Mouse (Mus musculus): ENCODE results near the gene 1810049J17Rik. TPM values are rescaled to one million over a fixed set of nuclear protein-coding genes. Genes with fewer than 3 reads are reported as not detected.

1810049J17Rik gene
- polyA plus RNA-seq, 1 experiment from 2014 or later, result 0.99 TPM

GRCm38 (mm10) chr15:12337030-12337778 is 15.5 kb upstream of the 1810049J17Rik start:
- H3K4me2 ChIP-seq (ENCODE audit: low read depth, low read length), result no peak overlapping the region
- no peaks in the 10 kb centered on the region for H3K4me1 ChIP-seq (ENCODE audit: control insufficient read depth, insufficient read depth, low read length)
- H3K36me3 ChIP-seq (ENCODE audit: control insufficient read depth, insufficient read depth, low read length), result no peaks in the 10 kb centered on the region
- H3K27me3 ChIP-seq (ENCODE audit: control insufficient read depth, insufficient read depth, low read length), result no peaks in the 10 kb centered on the region
- no peaks in the 10 kb centered on the region for H3K9me3 ChIP-seq (ENCODE audit: control insufficient read depth, low read length)
- no peak overlapping the region for H3K4me3 ChIP-seq (ENCODE audit: low read depth, low read length)
- 93% methylated on average over 4 of the region's 4 CpGs for WGBS
- ATAC-seq (ENCODE audit: low read depth), result no peak
- H3K9ac ChIP-seq (replicated peaks; ENCODE audit: low read depth, low read length), result no peak overlapping the region
- H3K27ac ChIP-seq (ENCODE audit: low read depth, low read length), result no peak overlapping the region

- no peak for ATAC-seq (ENCODE audit: low read depth)
- Histone ChIP-seq H3K27ac (ENCODE audit: low read depth, low read length) (no peak overlapping the region), H3K27me3 (ENCODE audit: control insufficient read depth, insufficient read depth, low read length) (no peaks in the 10 kb centered on the region), H3K4me1 (ENCODE audit: control insufficient read depth, insufficient read depth, low read length) (no peaks in the 10 kb centered on the region), H3K9ac (replicated peaks; ENCODE audit: low read depth, low read length) (no peak overlapping the region), H3K4me2 (ENCODE audit: low read depth, low read length) (no peak overlapping the region), H3K36me3 (ENCODE audit: control insufficient read depth, insufficient read depth, low read length) (no peaks in the 10 kb centered on the region), H3K4me3 (ENCODE audit: low read depth, low read length) (no peak overlapping the region), H3K9me3 (ENCODE audit: control insufficient read depth, low read length) (no peaks in the 10 kb centered on the region)
- WGBS, result 85% methylated on average over 4 of the region's 4 CpGs
These were observed 12.7 kb upstream of the 1810049J17Rik start for GRCm38 (mm10) chr15:12334381-12334780.

- 65% methylated on average over 1 of the region's 1 CpGs for WGBS
- no peaks in the 10 kb centered on the region for H3K27me3 ChIP-seq (ENCODE audit: control insufficient read depth, insufficient read depth, low read length)
- H3K4me1 ChIP-seq (ENCODE audit: control insufficient read depth, insufficient read depth, low read length), result no peaks in the 10 kb centered on the region
- no peak overlapping the region for H3K9ac ChIP-seq (replicated peaks; ENCODE audit: low read depth, low read length)
- H3K9me3 ChIP-seq (ENCODE audit: control insufficient read depth, low read length), result no peaks in the 10 kb centered on the region
- H3K4me3 ChIP-seq (ENCODE audit: low read depth, low read length), result no peak overlapping the region
- no peaks in the 10 kb centered on the region for H3K36me3 ChIP-seq (ENCODE audit: control insufficient read depth, insufficient read depth, low read length)
- ATAC-seq (ENCODE audit: low read depth), result no peak
- H3K4me2 ChIP-seq (ENCODE audit: low read depth, low read length), result no peak overlapping the region
- no peak overlapping the region for H3K27ac ChIP-seq (ENCODE audit: low read depth, low read length)
These were observed 9.6 kb upstream of the 1810049J17Rik start for GRCm38 (mm10) chr15:12331300-12331699.

DNA sequence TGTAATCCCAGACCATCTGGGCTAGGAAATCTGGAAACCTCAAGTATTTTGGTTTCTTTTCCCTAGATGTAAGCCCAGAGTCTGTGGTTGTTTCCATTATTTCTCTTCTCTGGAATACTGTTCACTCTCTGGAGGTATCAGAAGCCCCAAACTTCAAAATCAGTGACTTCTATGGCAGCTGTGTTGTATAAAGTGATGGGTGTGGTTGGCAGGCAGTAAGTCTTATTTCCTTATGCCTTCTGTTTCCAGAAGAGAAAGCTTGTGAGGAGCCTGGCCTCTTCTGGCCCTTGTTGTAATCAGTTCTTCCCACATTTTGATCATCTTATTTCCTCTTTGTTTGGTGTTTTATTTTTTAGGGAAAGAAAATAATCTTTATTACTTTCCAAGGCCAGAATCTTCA is 9.2 kb upstream of the 1810049J17Rik start:
- Histone ChIP-seq H3K27ac (ENCODE audit: low read depth, low read length) (no peak overlapping the region), H3K9me3 (ENCODE audit: control insufficient read depth, low read length) (no peaks in the 10 kb centered on the region), H3K36me3 (ENCODE audit: control insufficient read depth, insufficient read depth, low read length) (no peaks in the 10 kb centered on the region), H3K9ac (replicated peaks; ENCODE audit: low read depth, low read length) (no peak overlapping the region), H3K4me1 (ENCODE audit: control insufficient read depth, insufficient read depth, low read length) (no peaks in the 10 kb centered on the region), H3K4me2 (ENCODE audit: low read depth, low read length) (no peak overlapping the region), H3K4me3 (ENCODE audit: low read depth, low read length) (no peak overlapping the region), H3K27me3 (ENCODE audit: control insufficient read depth, insufficient read depth, low read length) (no peaks in the 10 kb centered on the region)
- no peak for ATAC-seq (ENCODE audit: low read depth)

- H3K4me1 ChIP-seq (ENCODE audit: control insufficient read depth, insufficient read depth, low read length), result no peaks in the 10 kb centered on the region
- ATAC-seq (ENCODE audit: low read depth), result no peak
- H3K4me2 ChIP-seq (ENCODE audit: low read depth, low read length), result no peak overlapping the region
- no peak overlapping the region for H3K4me3 ChIP-seq (ENCODE audit: low read depth, low read length)
- WGBS, result 89% methylated on average over 3 of the region's 3 CpGs
- no peaks in the 10 kb centered on the region for H3K9me3 ChIP-seq (ENCODE audit: control insufficient read depth, low read length)
- H3K9ac ChIP-seq (replicated peaks; ENCODE audit: low read depth, low read length), result no peak overlapping the region
- no peaks in the 10 kb centered on the region for H3K36me3 ChIP-seq (ENCODE audit: control insufficient read depth, insufficient read depth, low read length)
- no peak overlapping the region for H3K27ac ChIP-seq (ENCODE audit: low read depth, low read length)
- no peaks in the 10 kb centered on the region for H3K27me3 ChIP-seq (ENCODE audit: control insufficient read depth, insufficient read depth, low read length)
These were observed 8.7 kb upstream of the 1810049J17Rik start for GRCm38 (mm10) chr15:12330389-12330788.

- Histone ChIP-seq H3K4me1 (ENCODE audit: control insufficient read depth, insufficient read depth, low read length) (peaks cover 21% of the 10 kb centered on the region; the same call in 1 of the 2 replicates), H3K9me3 (ENCODE audit: control insufficient read depth, low read length) (no peaks in the 10 kb centered on the region), H3K4me2 (ENCODE audit: low read depth, low read length) (peak overlapping the region; percentile 7; the same call in 1 of the 2 replicates), H3K27ac (ENCODE audit: low read depth, low read length) (no peak overlapping the region), H3K4me3 (ENCODE audit: low read depth, low read length) (no peak overlapping the region), H3K9ac (replicated peaks; ENCODE audit: low read depth, low read length) (no peak overlapping the region), H3K36me3 (ENCODE audit: control insufficient read depth, insufficient read depth, low read length) (no peaks in the 10 kb centered on the region), H3K27me3 (ENCODE audit: control insufficient read depth, insufficient read depth, low read length) (peaks cover 4% of the 10 kb centered on the region; the same call in 1 of the 2 replicates)
- no peak for ATAC-seq (ENCODE audit: low read depth)
- WGBS, result 100% methylated on average over 1 of the region's 1 CpGs
These were observed 2.6 kb upstream of the 1810049J17Rik start for GRCm38 (mm10) chr15:12324326-12324725.

DNA sequence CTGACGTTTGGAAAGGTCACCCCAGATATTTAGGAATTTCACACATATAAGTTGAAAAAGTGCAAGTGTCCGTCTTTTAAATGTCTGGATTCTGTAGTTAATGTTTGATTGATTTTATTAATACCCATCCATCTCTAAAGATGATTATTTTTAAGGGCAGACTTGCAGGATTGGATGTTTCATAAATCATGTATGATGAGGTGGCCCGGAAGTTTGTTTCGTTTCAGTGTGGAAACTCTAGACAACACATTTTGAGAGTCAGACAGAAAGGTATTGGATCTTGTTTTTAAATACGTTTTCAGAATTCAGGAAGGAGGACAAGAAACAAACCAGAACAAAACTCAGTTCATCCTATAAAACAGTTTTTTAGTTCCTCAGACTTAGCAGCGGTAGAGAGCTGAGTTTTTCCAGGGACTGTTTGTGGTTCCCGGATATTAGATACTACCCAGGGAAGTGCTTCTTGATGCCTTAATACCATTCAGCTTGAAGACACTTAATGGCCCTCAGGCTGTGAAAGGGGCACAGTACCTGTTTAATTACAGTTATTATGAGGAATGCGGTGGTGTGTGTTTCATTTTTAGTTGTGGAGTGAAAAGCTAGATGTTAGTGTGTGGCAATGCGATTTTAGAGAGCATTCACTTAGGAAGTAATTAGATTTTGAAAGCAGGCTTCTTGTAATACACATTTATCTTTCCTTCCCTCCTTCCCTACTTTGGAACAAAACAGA is 1.1 kb upstream of the 1810049J17Rik start:
- peak overlapping the region; percentile 97; the same call in 1 of the 2 replicates for H3K9ac ChIP-seq (replicated peaks; ENCODE audit: low read depth, low read length)
- H3K27me3 ChIP-seq (ENCODE audit: control insufficient read depth, insufficient read depth, low read length), result peaks cover 4% of the 10 kb centered on the region; the same call in 1 of the 2 replicates
- 14% methylated on average over 9 of the region's 9 CpGs for WGBS
- H3K36me3 ChIP-seq (ENCODE audit: control insufficient read depth, insufficient read depth, low read length), result no peaks in the 10 kb centered on the region
- peak overlapping the region; percentile 100 for H3K4me3 ChIP-seq (ENCODE audit: low read depth, low read length)
- ATAC-seq (ENCODE audit: low read depth), result no peak
- peak overlapping the region; percentile 79 for H3K4me2 ChIP-seq (ENCODE audit: low read depth, low read length)
- H3K9me3 ChIP-seq (ENCODE audit: control insufficient read depth, low read length), result no peaks in the 10 kb centered on the region
- H3K4me1 ChIP-seq (ENCODE audit: control insufficient read depth, insufficient read depth, low read length), result peaks cover 21% of the 10 kb centered on the region; the same call in 1 of the 2 replicates
- no peak overlapping the region for H3K27ac ChIP-seq (ENCODE audit: low read depth, low read length)

DNA sequence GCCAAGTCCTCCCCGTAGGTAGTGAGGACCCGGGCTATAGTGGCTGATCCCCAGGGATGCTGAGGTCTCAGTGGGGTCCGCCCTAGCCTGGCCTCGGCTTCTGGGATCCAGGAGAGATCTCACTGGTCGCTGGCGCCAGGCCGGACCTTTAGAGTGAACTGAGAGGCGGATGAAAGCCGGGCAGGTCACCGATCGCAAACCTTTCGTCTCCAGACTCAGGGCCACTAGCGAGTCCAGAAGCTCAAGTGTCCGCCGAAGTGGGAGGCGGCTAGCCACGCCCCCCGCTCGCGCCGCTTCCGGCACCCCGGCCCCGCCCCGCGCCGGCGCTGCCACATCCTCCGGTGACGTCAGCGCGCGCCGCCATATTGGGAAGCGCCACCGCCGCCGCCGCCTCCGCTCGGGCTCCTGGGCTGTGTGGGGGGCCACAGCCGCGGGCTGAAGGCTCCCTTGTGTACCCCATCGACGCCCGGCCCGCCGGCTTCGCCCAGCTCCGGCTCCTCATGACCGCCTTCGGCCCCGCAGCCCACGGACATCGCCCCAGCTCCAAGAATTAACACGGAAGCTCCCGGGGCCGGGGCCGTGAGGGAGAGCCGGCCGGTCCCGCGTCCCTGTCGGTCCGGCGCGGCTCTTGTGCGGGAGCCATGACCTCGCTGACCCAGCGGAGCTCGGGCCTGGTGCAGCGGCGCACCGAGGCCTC is 460 bp downstream of the 1810049J17Rik start, which contains the start of gene Golph3:
Gene Golph3 (plus strand): TSS at position 360 of the 697 bp plus-strand sequence.
- H3K27ac ChIP-seq (ENCODE audit: low read depth, low read length), result peak within 1 kb of the TSS; percentile 96
- peak; percentile 97 for ATAC-seq (ENCODE audit: low read depth)
- H3K4me1 ChIP-seq (ENCODE audit: control insufficient read depth, insufficient read depth, low read length), result peaks cover 21% of the 10 kb centered on the region; the same call in 1 of the 2 replicates
- H3K4me3 ChIP-seq (ENCODE audit: low read depth, low read length), result peak within 1 kb of the TSS; percentile 100
- no peaks in the 10 kb centered on the region for H3K36me3 ChIP-seq (ENCODE audit: control insufficient read depth, insufficient read depth, low read length)
- peak within 1 kb of the TSS; percentile 97 for H3K9ac ChIP-seq (replicated peaks; ENCODE audit: low read depth, low read length)
- H3K27me3 ChIP-seq (ENCODE audit: control insufficient read depth, insufficient read depth, low read length), result peaks cover 4% of the 10 kb centered on the region; the same call in 1 of the 2 replicates
- under 1% methylated on average over 64 of the region's 74 CpGs for WGBS
- no peaks in the 10 kb centered on the region for H3K9me3 ChIP-seq (ENCODE audit: control insufficient read depth, low read length)
- H3K4me2 ChIP-seq (ENCODE audit: low read depth, low read length), result peak within 1 kb of the TSS; percentile 79

Data from neural tube, embryonic 14.5 days (tissue).